Mouse (Mus musculus): ENCODE results near the gene Mrpl32.
A peak's percentile ranks its signal among the peaks of the same experiment; 100 is the strongest.

Mrpl32 gene

DNA sequence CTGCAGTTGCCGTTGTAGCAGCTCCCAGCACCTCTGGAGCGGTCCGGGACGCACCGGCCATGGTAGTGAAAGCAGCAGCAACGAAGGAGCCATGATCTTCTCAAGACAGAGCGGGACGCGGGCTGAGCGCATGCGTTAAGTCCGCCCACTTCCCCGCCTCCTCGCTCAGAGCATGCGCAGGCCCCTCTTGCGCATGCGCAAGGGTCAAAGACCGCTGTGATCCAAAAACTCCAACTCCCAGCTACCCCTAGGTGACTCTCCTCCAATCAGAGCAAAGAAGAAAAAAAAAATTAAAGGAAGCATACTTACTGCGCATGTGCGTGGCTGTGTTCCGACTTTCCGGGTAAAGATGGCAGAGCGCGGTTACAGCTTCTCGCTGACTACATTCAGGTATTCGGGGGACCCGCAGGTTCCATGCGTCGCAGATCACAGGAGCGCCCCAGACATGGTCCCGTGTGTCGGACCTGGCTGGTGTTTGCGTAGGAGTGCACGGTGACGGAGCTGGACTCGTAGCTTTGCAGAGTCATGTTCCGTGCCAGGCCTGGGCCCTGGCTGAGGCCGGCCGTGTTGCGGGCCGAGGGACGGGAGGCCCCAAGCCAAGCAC, at the start of gene Mrpl32, which contains the start of gene Psma2:
Gene Mrpl32, minus strand, starts transcription at position 240 of the 604 bp plus-strand sequence.
Gene Psma2, plus strand, starts transcription at position 315 of the 604 bp plus-strand sequence.
- DNase-seq (ENCODE audit: low spot score) = peak; percentile 98

GRCm38 (mm10) chr13:14649301-14649700, 36.3 kb upstream of the Mrpl32 start:
- DNase-seq (ENCODE audit: low spot score) = peak; percentile 79

- no peak for DNase-seq (ENCODE audit: low spot score)
Measured at GRCm38 (mm10) chr13:14639998-14640397, 27.0 kb upstream of the Mrpl32 start.

DNA sequence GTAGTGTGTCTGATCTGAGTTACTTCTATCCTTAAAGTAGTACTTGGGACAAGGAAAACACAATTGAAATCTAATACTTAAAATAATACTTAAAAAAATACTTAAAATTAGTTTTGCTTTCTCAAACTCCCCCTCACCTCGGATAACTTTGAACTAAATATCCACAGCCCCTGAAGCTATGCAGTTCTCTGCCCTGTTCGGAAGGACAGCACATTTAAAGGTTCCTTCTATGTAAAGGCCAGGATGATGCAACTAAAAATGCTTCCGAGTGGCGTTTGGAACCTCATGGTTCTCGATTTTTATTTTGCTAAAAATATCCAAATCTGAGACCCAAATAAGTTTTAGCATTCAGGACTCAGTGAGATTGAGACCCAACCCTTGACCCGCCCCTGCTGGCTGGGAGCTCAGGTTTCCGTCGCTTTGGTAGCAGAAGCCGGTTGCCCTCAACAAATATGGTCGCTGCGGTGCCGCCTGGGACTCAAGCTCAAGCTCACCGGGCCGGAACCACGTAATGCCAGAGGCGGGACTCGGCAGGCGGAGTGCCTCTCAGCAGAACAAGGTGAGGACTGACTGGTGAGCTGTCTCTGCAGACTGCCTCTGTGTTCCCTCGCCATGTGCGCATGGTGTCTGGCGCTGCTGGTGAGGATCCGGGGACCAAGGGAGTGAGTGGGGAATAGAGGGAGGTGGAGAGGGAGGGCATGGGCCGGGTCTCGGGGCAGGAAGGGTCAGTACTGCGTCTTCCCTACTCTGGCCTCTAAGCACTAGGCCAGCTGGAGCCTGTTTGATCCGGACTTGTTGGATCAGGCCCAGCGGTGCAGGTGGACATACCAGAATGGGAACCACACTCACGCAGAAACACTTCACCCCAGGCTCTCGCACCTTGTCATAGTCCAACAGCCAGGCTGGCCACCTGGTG, 17.0 kb upstream of the Mrpl32 start, which contains the start of gene AW209491:
Gene AW209491, plus strand, starts transcription at position 429 of the 916 bp plus-strand sequence.
- DNase-seq (ENCODE audit: low spot score) = peak; percentile 93

DNA sequence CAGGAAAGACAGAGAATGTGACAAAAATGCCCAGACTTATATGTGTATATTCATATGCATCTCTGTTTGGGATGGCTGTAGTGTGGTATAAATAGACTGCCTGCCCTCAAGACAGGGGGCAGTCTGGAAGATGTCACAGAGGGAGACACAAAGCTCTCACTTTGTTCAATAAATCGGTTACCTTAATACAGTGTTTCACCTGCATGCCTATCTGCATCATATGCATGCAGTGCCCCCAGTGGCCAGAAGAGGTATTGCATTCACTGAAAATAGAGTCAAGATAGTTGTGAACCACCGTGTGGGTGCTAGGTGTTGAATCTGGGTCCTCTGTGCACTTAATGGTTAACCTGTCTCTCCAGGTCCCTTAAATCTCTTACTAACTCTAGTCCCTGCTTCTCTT, 5.8 kb upstream of the Mrpl32 start:
- DNase-seq (ENCODE audit: low spot score) = peak; percentile 78

- no peak for DNase-seq (ENCODE audit: low spot score)
Measured at GRCm38 (mm10) chr13:14613553-14613952, 588 bp upstream of the Mrpl32 start.

- DNase-seq (ENCODE audit: low spot score) = no peak
Measured at GRCm38 (mm10) chr13:14612463-14612862, 502 bp downstream of the Mrpl32 start.

DNA sequence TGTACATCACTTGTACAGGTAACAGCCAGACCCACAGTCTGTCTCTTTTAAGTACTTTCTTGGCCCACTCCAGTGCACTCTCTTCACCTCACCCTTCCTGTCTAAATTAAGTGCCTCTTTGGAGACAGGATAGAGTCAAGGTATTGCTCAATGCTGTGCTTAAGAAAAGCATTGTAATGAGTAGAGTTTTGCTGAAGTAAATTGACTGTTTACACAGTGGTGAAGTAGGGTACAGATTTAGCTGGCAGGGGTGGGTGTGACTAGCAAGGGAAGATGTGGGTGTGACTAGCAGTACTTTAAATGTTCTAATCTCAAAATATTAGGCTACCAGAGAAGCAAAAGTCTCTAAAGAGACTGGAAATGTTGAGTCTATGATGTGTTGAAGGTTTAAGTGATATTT, 5.3 kb downstream of the Mrpl32 start:
- no peak for DNase-seq (ENCODE audit: low spot score)

- DNase-seq (ENCODE audit: low spot score) = no peak
Measured at GRCm38 (mm10) chr13:14602744-14603143, 10.2 kb downstream of the Mrpl32 start.

DNA sequence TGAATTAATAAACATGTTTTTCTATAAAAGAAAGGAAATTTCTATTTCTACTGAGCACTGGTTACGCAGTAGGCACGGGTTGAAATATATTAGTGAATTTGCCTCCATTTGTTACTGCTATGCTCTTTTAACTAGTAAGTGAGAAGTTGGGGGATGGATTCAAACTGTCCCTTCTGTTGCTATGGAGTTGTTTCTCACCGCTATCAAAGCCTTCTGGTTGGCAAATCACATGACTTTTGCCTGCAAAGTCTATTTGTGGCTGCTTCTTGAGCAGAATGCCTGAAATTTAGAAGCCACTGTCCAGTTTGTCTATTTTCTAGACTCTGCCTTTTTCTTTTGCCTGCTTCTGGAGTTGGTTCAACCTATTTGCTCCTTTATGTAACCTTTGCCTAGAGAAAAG, 32.6 kb downstream of the Mrpl32 start:
- DNase-seq (ENCODE audit: low spot score) = no peak

- no peak for DNase-seq (ENCODE audit: low spot score)
Measured at GRCm38 (mm10) chr13:14574128-14574527, 38.8 kb downstream of the Mrpl32 start.

DNA sequence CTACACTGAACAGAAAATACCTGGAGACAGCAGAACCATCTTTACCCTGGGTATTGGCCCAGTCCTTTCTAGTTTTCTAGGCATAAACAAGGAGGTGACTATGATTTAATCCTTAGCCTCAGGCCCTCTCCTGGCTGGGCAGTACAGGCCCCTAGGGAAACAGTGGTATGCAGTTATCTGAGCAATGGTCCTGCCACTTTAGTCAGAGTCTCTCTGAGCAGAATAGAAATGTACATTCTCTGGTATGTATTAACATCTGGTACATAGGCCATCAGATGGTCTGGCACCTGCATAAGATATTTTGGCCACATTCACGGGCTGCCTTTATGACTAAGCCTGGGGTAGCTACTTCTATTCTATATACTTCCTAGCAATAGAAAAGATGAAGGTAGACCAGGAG, 51.6 kb downstream of the Mrpl32 start:
- no peak for DNase-seq (ENCODE audit: low spot score)

Data from retina, embryonic 14.5 days (tissue).